Mouse (Mus musculus) liver, embryonic 15.5 days (tissue): ENCODE results near the gene Irf9. TPM values are rescaled to one million over a fixed set of nuclear protein-coding genes. Genes with fewer than 3 reads are reported as not detected.
A peak's percentile ranks its signal among the peaks of the same experiment; 100 is the strongest.

Experiments
- ATAC-seq: fragments of 200-750 bp; cut with Nextera tagmentation; 2 replicates; pipeline ENCODE4 v1.8.0; 2017; ENCODE audit warnings: moderate number of reproducible peaks, mild to moderate bottlenecking, moderate library complexity; ENCODE audit not compliant: insufficient read depth
- H3K27ac ChIP-seq: fragments of 300-500 bp; sonication (generic); replicated peaks from 2 replicates; pipeline ENCODE4 v1.5.1; 2015; ENCODE audit warnings: mild to moderate bottlenecking, inconsistent platforms
- H3K27me3 ChIP-seq: fragments of 300-500 bp; sonication (generic); 2 replicates; pipeline ENCODE4 v1.6.1; 2015; ENCODE audit warnings: mild to moderate bottlenecking, inconsistent platforms
- H3K36me3 ChIP-seq: fragments of 300-500 bp; sonication (generic); replicated peaks from 2 replicates; pipeline ENCODE4 v1.6.1; 2015; ENCODE audit warnings: moderate library complexity, mild to moderate bottlenecking, inconsistent platforms
- H3K4me1 ChIP-seq: fragments of 300-500 bp; sonication (generic); replicated peaks from 2 replicates; pipeline ENCODE4 v1.6.1; 2015; ENCODE audit warnings: inconsistent platforms
- H3K4me2 ChIP-seq: fragments of 300-500 bp; sonication (generic); 2 replicates; pipeline ENCODE4 v1.6.1; 2015; ENCODE audit warnings: moderate library complexity, mild to moderate bottlenecking, inconsistent platforms
- H3K4me3 ChIP-seq: fragments of 300-500 bp; sonication (generic); replicated peaks from 2 replicates; pipeline ENCODE4 v1.5.1; 2015; ENCODE audit warnings: mild to moderate bottlenecking, inconsistent platforms
- H3K9ac ChIP-seq: fragments of 300-500 bp; sonication (generic); 2 replicates; pipeline ENCODE4 v1.6.1; 2015; ENCODE audit warnings: moderate library complexity, mild to moderate bottlenecking, inconsistent platforms
- H3K9me3 ChIP-seq: fragments of 300-500 bp; sonication (generic); replicated peaks from 2 replicates; pipeline ENCODE4 v1.6.1; 2016; ENCODE audit warnings: inconsistent platforms
- WGBS: fragments of 180-500 bp; shearing (Covaris S2); methylation state at CpG from one replicate; pipeline ENCODE4 v1.1.7; 2015; ENCODE audit warnings: mixed read lengths; ENCODE audit not compliant: insufficient replicate concordance; 5-methylcytosine and 5-hydroxymethylcytosine counted together
- polyA plus RNA-seq: library from polyadenylated mRNA; unstranded; fragments of >200 nt; fragmentation: Nextera tagmentation; extraction: Ambion mirVana; gene quantifications from 2 replicates; pipeline ENCODE4 v1.2.1, GENCODE M21; 2015

Irf9 gene
- polyA plus RNA-seq, 1 experiment from 2014 or later = 20.9 TPM

DNA sequence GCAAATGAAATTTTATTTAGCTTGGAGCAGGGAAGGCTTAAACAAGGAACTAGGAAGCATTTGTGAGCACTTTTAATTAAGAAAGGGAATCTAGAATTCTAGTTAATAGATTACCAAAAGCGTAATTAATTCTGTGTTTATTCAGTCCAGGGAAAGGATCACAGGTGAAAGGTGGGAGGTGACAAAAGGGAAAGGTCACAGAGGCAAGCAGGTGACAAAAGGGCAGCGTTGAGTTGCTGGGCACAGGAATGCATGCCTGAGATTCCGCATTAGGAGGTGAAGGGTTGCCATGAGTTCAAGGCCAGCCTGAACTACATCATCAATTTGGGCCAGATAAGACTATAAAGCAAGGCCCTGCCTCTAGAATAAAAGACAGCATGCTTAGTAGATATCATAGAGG is 35.9 kb upstream of the Irf9 start:
- WGBS = 82% methylated on average over 3 of the region's 3 CpGs
- Histone ChIP-seq H3K36me3 (peaks cover 83% of the 10 kb centered on the region), H3K4me2 (no peak overlapping the region), H3K9me3 (no peaks in the 10 kb centered on the region), H3K9ac (no peak overlapping the region), H3K27ac (no peak overlapping the region), H3K4me1 (peaks cover 24% of the 10 kb centered on the region), H3K4me3 (no peak overlapping the region), H3K27me3 (no peaks in the 10 kb centered on the region)
- no peak for ATAC-seq

GRCm38 (mm10) chr14:55570588-55570987 is 32.8 kb upstream of the Irf9 start:
- no peak for ATAC-seq
- 73% methylated on average over 2 of the region's 2 CpGs for WGBS
- H3K4me1 ChIP-seq = peaks cover 22% of the 10 kb centered on the region
- no peak overlapping the region for H3K4me3 ChIP-seq
- H3K27me3 ChIP-seq = no peaks in the 10 kb centered on the region
- no peak overlapping the region for H3K27ac ChIP-seq
- peaks cover 52% of the 10 kb centered on the region for H3K36me3 ChIP-seq
- H3K9ac ChIP-seq = no peak overlapping the region
- H3K9me3 ChIP-seq = no peaks in the 10 kb centered on the region
- H3K4me2 ChIP-seq = no peak overlapping the region

DNA sequence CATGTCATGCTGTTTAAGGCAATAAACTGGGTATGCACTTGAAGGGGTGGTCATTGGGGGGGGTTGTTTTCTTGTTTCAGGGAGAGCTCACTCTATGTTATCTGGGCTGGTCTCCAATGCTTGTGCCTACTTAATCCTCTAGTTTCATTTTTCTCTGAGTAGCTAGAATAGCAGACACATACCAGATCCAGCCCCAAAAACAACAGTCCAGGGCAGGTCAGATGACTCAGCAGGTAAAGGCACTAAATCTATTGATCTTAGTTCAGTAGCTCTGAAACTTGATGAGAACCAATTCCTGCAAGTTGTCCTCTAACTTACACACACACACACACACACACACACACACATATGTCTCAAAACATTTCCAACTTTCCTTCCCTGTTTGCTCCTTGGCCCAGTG is 31.6 kb upstream of the Irf9 start:
- Histone ChIP-seq H3K9ac (no peak overlapping the region; the same call in 1 of the 2 replicates), H3K4me3 (no peak overlapping the region), H3K27ac (peak overlapping the region; percentile 29; the same call in 1 of the 2 replicates), H3K27me3 (no peaks in the 10 kb centered on the region), H3K36me3 (peaks cover 40% of the 10 kb centered on the region), H3K4me1 (peaks cover 32% of the 10 kb centered on the region), H3K9me3 (no peaks in the 10 kb centered on the region), H3K4me2 (no peak overlapping the region)
- ATAC-seq = no peak

DNA sequence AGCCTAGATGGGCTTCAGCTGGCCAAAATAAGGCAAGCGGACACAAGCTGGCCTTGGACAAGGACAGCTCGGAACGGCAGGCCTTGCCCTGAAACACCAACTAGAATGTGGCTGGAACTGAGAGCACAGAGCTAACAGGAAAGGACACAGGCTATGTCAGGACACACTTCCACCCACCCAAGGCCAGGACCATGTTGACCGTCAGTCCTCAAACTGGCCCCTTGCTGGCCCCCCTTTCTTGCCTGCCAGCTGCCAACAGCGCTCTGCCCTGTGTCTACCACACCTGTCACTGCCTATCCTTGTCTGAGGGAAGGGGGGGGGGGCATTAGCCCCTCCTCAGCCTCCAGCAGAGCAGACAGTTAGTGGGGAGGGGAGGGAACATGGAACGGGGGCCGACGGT is 28.1 kb upstream of the Irf9 start, which contains the start of gene Fitm1:
Gene Fitm1, plus strand, starts transcription at position 316 of the 400 bp plus-strand sequence.
- no peaks in the 10 kb centered on the region for H3K27me3 ChIP-seq
- H3K9me3 ChIP-seq = no peaks in the 10 kb centered on the region
- no peak within 1 kb of the TSS for H3K4me2 ChIP-seq
- ATAC-seq = no peak
- peaks cover 13% of the 10 kb centered on the region for H3K36me3 ChIP-seq
- no peak within 1 kb of the TSS for H3K9ac ChIP-seq
- no peak within 1 kb of the TSS for H3K27ac ChIP-seq
- H3K4me1 ChIP-seq = peaks cover 55% of the 10 kb centered on the region
- no peak within 1 kb of the TSS for H3K4me3 ChIP-seq
- 72% methylated on average over 8 of the region's 8 CpGs for WGBS

- no peak overlapping the region for H3K9ac ChIP-seq
- peaks cover 51% of the 10 kb centered on the region for H3K4me1 ChIP-seq
- no peaks in the 10 kb centered on the region for H3K9me3 ChIP-seq
- peaks cover 14% of the 10 kb centered on the region for H3K36me3 ChIP-seq
- no peak overlapping the region for H3K4me3 ChIP-seq
- no peaks in the 10 kb centered on the region for H3K27me3 ChIP-seq
- H3K27ac ChIP-seq = no peak overlapping the region
- no peak for ATAC-seq
- WGBS = 58% methylated on average over 13 of the region's 13 CpGs
- no peak overlapping the region for H3K4me2 ChIP-seq
These were observed 27.7 kb upstream of the Irf9 start for GRCm38 (mm10) chr14:55575711-55576110.

GRCm38 (mm10) chr14:55576376-55576775 is 27.0 kb upstream of the Irf9 start:
- Histone ChIP-seq H3K4me3 (no peak overlapping the region), H3K9ac (no peak overlapping the region), H3K36me3 (peaks cover 18% of the 10 kb centered on the region), H3K4me2 (no peak overlapping the region), H3K9me3 (no peaks in the 10 kb centered on the region), H3K27ac (no peak overlapping the region), H3K27me3 (no peaks in the 10 kb centered on the region), H3K4me1 (peaks cover 46% of the 10 kb centered on the region)
- 73% methylated on average over 16 of the region's 16 CpGs for WGBS
- ATAC-seq = no peak

GRCm38 (mm10) chr14:55577871-55578667 is 25.3 kb upstream of the Irf9 start, which contains the start of gene Psme1:
Psme1 (plus strand) TSS chr14:55578123.
- Histone ChIP-seq H3K36me3 (peaks cover 25% of the 10 kb centered on the region), H3K9me3 (no peaks in the 10 kb centered on the region), H3K9ac (peak within 1 kb of the TSS; percentile 85), H3K4me1 (peaks cover 48% of the 10 kb centered on the region), H3K27me3 (no peaks in the 10 kb centered on the region), H3K4me2 (peak within 1 kb of the TSS; percentile 90), H3K4me3 (peak within 1 kb of the TSS; percentile 80), H3K27ac (peak within 1 kb of the TSS; percentile 84)
- peak; percentile 78 for ATAC-seq
- WGBS = under 1% methylated on average over 32 of the region's 32 CpGs

GRCm38 (mm10) chr14:55578668-55579269 is 24.6 kb upstream of the Irf9 start:
- peaks cover 54% of the 10 kb centered on the region for H3K4me1 ChIP-seq
- peak overlapping the region; percentile 80 for H3K4me3 ChIP-seq
- H3K9ac ChIP-seq = peak overlapping the region; percentile 85
- no peaks in the 10 kb centered on the region for H3K9me3 ChIP-seq
- H3K4me2 ChIP-seq = peak overlapping the region; percentile 90
- H3K27ac ChIP-seq = peak overlapping the region; percentile 84
- H3K27me3 ChIP-seq = no peaks in the 10 kb centered on the region
- peaks cover 28% of the 10 kb centered on the region for H3K36me3 ChIP-seq
- ATAC-seq = peak; percentile 51
- 6% methylated on average over 6 of the region's 6 CpGs for WGBS

- 80% methylated on average over 23 of the region's 23 CpGs for WGBS
- peaks cover 29% of the 10 kb centered on the region for H3K36me3 ChIP-seq
- no peaks in the 10 kb centered on the region for H3K27me3 ChIP-seq
- H3K9ac ChIP-seq = 0 out of 2 replicates have a peak overlapping the region, but pooled peaks have one; percentile 0
- no peak overlapping the region for H3K4me3 ChIP-seq
- H3K9me3 ChIP-seq = no peaks in the 10 kb centered on the region
- H3K4me1 ChIP-seq = peaks cover 64% of the 10 kb centered on the region
- no peak for ATAC-seq
- H3K27ac ChIP-seq = peak overlapping the region; percentile 84
- no peak overlapping the region; the same call in 1 of the 2 replicates for H3K4me2 ChIP-seq
These were observed 23.6 kb upstream of the Irf9 start for GRCm38 (mm10) chr14:55579511-55580496.

GRCm38 (mm10) chr14:55580731-55581130 is 22.6 kb upstream of the Irf9 start:
- H3K9me3 ChIP-seq = no peaks in the 10 kb centered on the region
- no peak overlapping the region for H3K4me2 ChIP-seq
- H3K27ac ChIP-seq = no peak overlapping the region
- no peak overlapping the region for H3K4me3 ChIP-seq
- ATAC-seq = no peak
- WGBS = 88% methylated on average over 16 of the region's 16 CpGs
- H3K36me3 ChIP-seq = peaks cover 29% of the 10 kb centered on the region
- H3K9ac ChIP-seq = no peak overlapping the region
- no peaks in the 10 kb centered on the region for H3K27me3 ChIP-seq
- H3K4me1 ChIP-seq = peaks cover 66% of the 10 kb centered on the region
